In the genomic region with DNA sequence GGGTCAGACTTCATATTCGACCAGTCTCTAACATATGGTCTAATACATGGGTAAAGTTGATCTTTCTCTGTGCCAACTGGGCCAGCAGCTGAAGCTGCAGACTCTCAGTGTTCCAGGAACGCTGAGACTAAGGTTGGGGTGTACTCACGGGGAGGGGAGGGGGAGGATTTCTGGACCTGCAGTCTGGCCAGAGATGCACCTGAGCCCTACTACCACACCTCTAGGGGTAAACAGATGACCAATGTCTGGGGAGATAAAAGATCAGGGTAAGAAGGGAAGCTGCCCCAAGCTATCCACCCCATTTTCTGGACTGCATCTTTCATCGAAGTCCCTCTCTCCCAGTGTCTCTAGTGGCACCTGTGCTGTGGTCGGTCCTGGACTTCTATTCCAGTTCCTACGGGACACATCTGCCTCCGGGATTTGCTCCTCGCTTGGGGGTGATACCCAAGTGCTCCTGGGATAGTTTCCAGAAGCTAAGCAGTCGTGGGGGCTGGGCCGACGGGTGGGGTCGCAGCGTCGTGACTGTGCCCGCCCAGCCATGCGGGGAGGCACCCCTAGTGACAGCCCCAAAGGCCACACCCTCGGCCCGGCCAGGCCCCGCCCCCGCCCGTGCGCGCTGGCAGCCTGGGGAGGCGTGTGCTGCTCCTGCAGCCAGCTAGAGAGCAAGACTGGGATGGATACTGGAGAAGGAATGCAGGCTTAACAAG, we compare ENCODE assay signal across 8 mouse cellular contexts. TPM values are rescaled to one million over a fixed set of nuclear protein-coding genes. Genes with fewer than 3 reads are reported as not detected.
DNase-seq lines count a peak whose midpoint lies in the region; ATAC-seq lines count a peak whose summit lies in the region.
"Had no signal": no experiment of that assay in that cellular context is flagged by ENCODE, and none has a peak within 500 bp of the region (broad histone marks: within the 10 kb centered on the region; RNA-seq: fewer than 3 reads in every experiment).

A gene (plus strand): TSS at position 650 of the 707 bp plus-strand sequence.

- H3K9me3 ChIP-seq in forebrain, embryonic 10.5 days: no peaks in the 10 kb centered on the region
- H3K9me3 ChIP-seq in stomach, embryonic 15.5 days: no peaks in the 10 kb centered on the region

- peak; percentile 88 for ATAC-seq in megakaryocyte progenitor cell, adult 5-6 weeks (replicated peaks; ENCODE audit: poor library complexity)
- peak; percentile 94 for ATAC-seq in stomach, embryonic 15.5 days (ENCODE audit: insufficient read depth, low FRiP score, low read depth)

- H3K36me3 ChIP-seq in forebrain, embryonic 10.5 days (replicated peaks): no peaks in the 10 kb centered on the region
- no peaks in the 10 kb centered on the region for H3K36me3 ChIP-seq in stomach, embryonic 15.5 days

- peaks cover 48% of the 10 kb centered on the region for H3K27me3 ChIP-seq in forebrain, embryonic 10.5 days (ENCODE audit: poor library complexity, severe bottlenecking)
- H3K27me3 ChIP-seq in stomach, embryonic 15.5 days (replicated peaks): 0 out of 2 replicates have a peak, but pooled peaks cover 4% of the 10 kb centered on the region

- H3K4me2 ChIP-seq in stomach, embryonic 15.5 days: peak within 1 kb of the TSS; percentile 70

- H3K9ac ChIP-seq in stomach, embryonic 15.5 days: no peak within 1 kb of the TSS

- DNase-seq in Muller cell, postnatal 12 days (ENCODE audit: inconsistent ontology term): peak; percentile 82
- peak; percentile 51 for DNase-seq in adrenal gland, postnatal 10 days
- DNase-seq in forebrain, embryonic 10.5 days (ENCODE audit: extremely low spot score, low spot score): peak; percentile 59
- peak; percentile 69 to 76 for DNase-seq in heart, postnatal 10 days
- DNase-seq in layer of hippocampus, postnatal 14 days (ENCODE audit: low spot score in 2 of 2): peak; percentile 58 to 66

- H3K27ac ChIP-seq in forebrain, embryonic 10.5 days: no peak within 1 kb of the TSS
- no peak within 1 kb of the TSS for H3K27ac ChIP-seq in stomach, embryonic 15.5 days

- H3K4me1 ChIP-seq in forebrain, embryonic 10.5 days: peaks cover 20% of the 10 kb centered on the region
- 0 out of 2 replicates have a peak, but pooled peaks cover 3% of the 10 kb centered on the region for H3K4me1 ChIP-seq in stomach, embryonic 15.5 days

- peak within 1 kb of the TSS; percentile 58 for H3K4me3 ChIP-seq in forebrain, embryonic 10.5 days
- H3K4me3 ChIP-seq in stomach, embryonic 15.5 days (replicated peaks): peak within 1 kb of the TSS; percentile 39

- intact Hi-C loops in heart, postnatal 10 days (cut with DNase I): no loop called here

- 5% methylated on average over 24 of the region's 24 CpGs for WGBS in forebrain, embryonic 10.5 days
- 5% methylated on average over 24 of the region's 24 CpGs for WGBS in stomach, embryonic 15.5 days

RNA-seq across cellular contexts. Expression of the gene that starts here (rescaled TPM):
- total RNA-seq in adrenal gland, postnatal 10 days (2021): under 1 TPM; 0.45 to 0.66 TPM
- polyA plus RNA-seq in forebrain, embryonic 10.5 days (2016; fragmentation: Nextera tagmentation; extraction: Ambion mirVana): 0.02 and 0.05 TPM in 2 replicates
- 1 to 10 TPM; 3.4 to 9.0 TPM for total RNA-seq in heart, postnatal 10 days (2021)
- 10 to 100 TPM; 35.3 to 39.7 TPM for total RNA-seq in layer of hippocampus, postnatal 14 days (2021)
- total RNA-seq in megakaryocyte progenitor cell, adult 5-6 weeks (2015): not detected in 2 replicates
- not detected in 2 replicates for total RNA-seq in megakaryocyte progenitor cell, adult 5-6 weeks (2017)
- 0.73 and 0.83 TPM in 2 replicates for polyA plus RNA-seq in stomach, embryonic 15.5 days (2015; fragmentation: Nextera tagmentation; extraction: Ambion mirVana)
- polyA plus RNA-seq: gonadal fat pad, adult 2 months had no signal

Comparison
In these comparisons a context has a peak if more than half of its experiments do, and no peak if none do; other contexts are left out.
1. Peak in DNase-seq in adrenal gland, postnatal 10 days; RNA of the gene not detected or under 1 TPM.
2. Peak in DNase-seq and H3K4me3 ChIP-seq in forebrain, embryonic 10.5 days; RNA of the gene not detected or under 1 TPM.
3. Peak in ATAC-seq in megakaryocyte progenitor cell, adult 5-6 weeks; RNA of the gene not detected or under 1 TPM.
4. Peak in ATAC-seq, H3K4me3 ChIP-seq and H3K4me2 ChIP-seq in stomach, embryonic 15.5 days; RNA of the gene not detected or under 1 TPM.